Mouse (Mus musculus) stomach, postnatal 0 days (tissue): ENCODE data around the gene Nudt4. TPM values are rescaled to one million over a fixed set of nuclear protein-coding genes. Genes with fewer than 3 reads are reported as not detected.

Experiments used
- ATAC-seq: fragments of 200-750 bp; cut with Nextera tagmentation; 2 replicates; pipeline ENCODE4 v1.8.0; 2017; ENCODE audit not compliant: low FRiP score, low TSS enrichment
- DNase-seq: peaks from one replicate; pipeline ENCODE4 v3.0.0-alpha.2; 2016; ENCODE audit warnings: low spot score
- H3K27ac ChIP-seq: fragments of 300-500 bp; sonication (generic); replicated peaks from 2 replicates; pipeline ENCODE4 v1.5.1; 2014; ENCODE audit warnings: mild to moderate bottlenecking, control low read depth
- H3K27me3 ChIP-seq: fragments of 300-500 bp; sonication (generic); 2 replicates; pipeline ENCODE4 v1.6.1; 2014; ENCODE audit warnings: low read length; ENCODE audit not compliant: control insufficient read depth, insufficient read depth
- H3K36me3 ChIP-seq: fragments of 300-500 bp; sonication (generic); 2 replicates; pipeline ENCODE4 v1.6.1; 2014; ENCODE audit warnings: low read length, mixed read lengths; ENCODE audit not compliant: control insufficient read depth, insufficient read depth
- H3K4me1 ChIP-seq: fragments of 300-500 bp; sonication (generic); replicated peaks from 2 replicates; pipeline ENCODE4 v1.6.1; 2014; ENCODE audit warnings: antibody characterized with exemption; ENCODE audit not compliant: control insufficient read depth, insufficient read depth
- H3K4me2 ChIP-seq: fragments of 300-500 bp; sonication (generic); replicated peaks from 2 replicates; pipeline ENCODE4 v1.6.1; 2014; ENCODE audit warnings: low read depth, mild to moderate bottlenecking, control low read depth, moderate library complexity
- H3K4me3 ChIP-seq: fragments of 300-500 bp; sonication (generic); 2 replicates; pipeline ENCODE4 v1.5.1; 2014; ENCODE audit warnings: low read depth, low read length, control low read depth
- H3K9ac ChIP-seq: fragments of 300-500 bp; sonication (generic); 2 replicates; pipeline ENCODE4 v1.6.1; 2014; ENCODE audit warnings: mild to moderate bottlenecking, low read length, control low read depth, mixed read lengths
- H3K9me3 ChIP-seq: fragments of 300-500 bp; sonication (generic); 2 replicates; pipeline ENCODE4 v1.6.1; 2016; ENCODE audit warnings: low read length; ENCODE audit not compliant: control insufficient read depth
- CTCF ChIP-seq: IDR thresholded peaks from 2 replicates; pipeline ENCODE4 v1.5.1; 2016; ENCODE audit warnings: antibody characterized with exemption, low read depth, mild to moderate bottlenecking, moderate library complexity
- EP300 ChIP-seq: optimal IDR thresholded peaks from 2 replicates; pipeline ENCODE3; 2016; ENCODE audit warnings: antibody characterized with exemption
- WGBS: fragments of 180-500 bp; shearing (Covaris S2); extraction: QIAGEN DNeasy Blood & Tissue Kit; methylation state at CpG from one replicate; pipeline ENCODE4 v1.1.7; 2014; 5-methylcytosine and 5-hydroxymethylcytosine counted together
- polyA plus RNA-seq: library from polyadenylated mRNA; unstranded; fragments of >200 nt; fragmentation: Nextera tagmentation; extraction: Ambion mirVana; gene quantifications from 2 replicates; pipeline ENCODE4 v1.2.1, GENCODE M21; 2015

Gene Nudt4
- polyA plus RNA-seq, 1 experiment from 2014 or later: 46.1 TPM

DNA sequence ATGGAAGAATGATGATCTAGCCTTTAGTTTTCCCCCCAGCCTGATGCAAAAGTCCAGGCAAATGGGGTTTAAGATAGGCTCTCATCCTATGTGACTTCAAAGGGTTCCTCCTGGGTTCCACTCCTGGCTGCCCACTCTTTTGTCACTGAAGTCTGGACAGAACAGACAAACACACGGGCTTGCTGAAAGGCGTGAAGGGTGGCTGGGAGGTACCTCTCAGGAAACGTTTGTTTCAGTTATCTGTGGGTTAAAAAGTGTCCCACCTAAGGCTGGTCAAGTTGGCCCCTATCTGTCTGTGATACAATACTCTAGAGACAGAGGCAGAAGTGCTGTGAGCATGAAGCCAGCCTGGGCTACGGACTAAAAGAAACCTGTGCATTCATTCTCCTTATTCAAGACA is 11.0 kb upstream of the Nudt4 start:
- Histone ChIP-seq H3K36me3 (no peaks in the 10 kb centered on the region), H3K4me1 (no peaks in the 10 kb centered on the region; the same call in 1 of the 2 replicates), H3K27me3 (no peaks in the 10 kb centered on the region), H3K9me3 (no peaks in the 10 kb centered on the region), H3K9ac (no peak overlapping the region), H3K4me3 (no peak overlapping the region), H3K4me2 (no peak overlapping the region), H3K27ac (no peak overlapping the region)
- 58% methylated on average over 4 of the region's 4 CpGs for whole genome bisulfite sequencing
- DNase-seq (no peak), ATAC-seq (no peak)
- no peak for TF ChIP-seq EP300
- no peak for TF ChIP-seq CTCF

DNA sequence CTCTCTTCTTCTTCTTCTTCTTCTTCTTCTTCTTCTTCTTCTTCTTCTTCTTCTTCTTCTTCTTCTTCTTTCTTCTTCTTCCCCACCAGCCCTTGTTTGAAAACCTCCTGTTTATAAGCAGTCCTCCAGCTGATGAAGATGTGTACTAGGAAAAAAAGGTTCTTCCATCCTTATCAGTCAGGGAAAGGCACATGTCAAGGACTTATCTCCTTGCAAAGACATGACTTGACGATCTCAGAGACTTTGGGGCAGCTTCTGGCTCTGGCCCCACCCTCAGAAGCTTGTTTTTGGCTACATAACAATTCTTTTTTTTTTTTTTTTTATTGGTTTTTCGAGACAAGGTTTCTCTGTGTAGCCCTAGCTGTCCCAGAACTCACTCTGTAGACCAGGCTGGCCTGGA is 5.5 kb upstream of the Nudt4 start:
- Histone ChIP-seq H3K27me3 (no peaks in the 10 kb centered on the region), H3K36me3 (no peaks in the 10 kb centered on the region), H3K9me3 (no peaks in the 10 kb centered on the region), H3K4me3 (no peak overlapping the region), H3K27ac (no peak overlapping the region), H3K9ac (no peak overlapping the region), H3K4me2 (no peak overlapping the region), H3K4me1 (0 out of 2 replicates have a peak, but pooled peaks cover 4% of the 10 kb centered on the region)
- no peak for DNase-seq
- 51% methylated on average over 2 of the region's 2 CpGs for WGBS
- ATAC-seq: no peak
- TF ChIP-seq EP300: no peak
- no peak for TF ChIP-seq CTCF

DNA sequence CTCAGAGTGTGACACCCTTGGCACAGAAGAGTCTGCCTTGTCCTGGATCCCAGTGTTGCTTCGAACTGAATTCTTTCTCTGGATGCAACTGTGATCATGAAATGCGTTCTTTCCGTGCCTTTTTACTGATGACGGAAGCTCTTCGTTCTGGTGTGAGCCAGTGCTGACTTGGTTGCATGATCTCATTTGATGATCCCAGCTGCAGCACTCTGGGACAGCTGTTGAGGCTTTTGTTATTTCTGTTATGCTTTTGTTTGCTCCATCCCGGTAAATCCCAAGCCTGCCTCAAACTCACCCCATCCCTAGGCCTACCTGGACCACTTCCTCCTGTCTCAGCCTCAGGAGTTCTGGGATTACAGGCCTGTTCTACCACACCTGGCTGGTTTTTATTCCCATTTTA is 4.1 kb upstream of the Nudt4 start:
- no peaks in the 10 kb centered on the region for H3K36me3 ChIP-seq
- H3K4me3 ChIP-seq: no peak overlapping the region
- H3K4me2 ChIP-seq: no peak overlapping the region
- H3K9ac ChIP-seq: no peak overlapping the region
- TF ChIP-seq CTCF: no peak
- TF ChIP-seq EP300: no peak
- no peak for DNase-seq
- H3K27me3 ChIP-seq: no peaks in the 10 kb centered on the region
- no peak for ATAC-seq
- 63% methylated on average over 6 of the region's 6 CpGs for WGBS
- no peaks in the 10 kb centered on the region for H3K9me3 ChIP-seq
- H3K27ac ChIP-seq: no peak overlapping the region
- H3K4me1 ChIP-seq: 0 out of 2 replicates have a peak, but pooled peaks cover 4% of the 10 kb centered on the region

DNA sequence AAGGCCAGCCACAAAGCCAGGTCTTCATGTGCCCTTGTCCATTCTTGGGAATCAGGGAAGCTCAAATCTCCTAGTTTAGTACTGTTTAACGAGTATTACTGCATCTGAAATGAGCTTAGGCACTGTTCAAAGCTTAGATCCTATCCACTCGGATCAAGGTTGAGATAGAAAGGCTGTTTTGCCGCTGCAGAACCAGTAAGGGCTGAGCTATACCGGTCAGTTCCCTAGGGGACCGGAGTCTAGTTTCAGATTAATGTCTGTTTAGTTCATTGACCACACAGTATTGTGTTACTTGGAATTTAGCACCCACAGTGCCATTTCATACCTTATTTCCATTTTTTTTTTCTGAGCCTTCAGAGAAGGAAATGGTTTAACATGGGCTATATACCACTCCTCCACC is 3.6 kb upstream of the Nudt4 start:
- 62% methylated on average over 5 of the region's 5 CpGs for WGBS
- H3K4me2 ChIP-seq: no peak overlapping the region
- no peak for DNase-seq
- no peak for TF ChIP-seq EP300
- 0 out of 2 replicates have a peak, but pooled peaks cover 4% of the 10 kb centered on the region for H3K4me1 ChIP-seq
- no peak overlapping the region for H3K9ac ChIP-seq
- no peaks in the 10 kb centered on the region for H3K27me3 ChIP-seq
- no peak for ATAC-seq
- no peaks in the 10 kb centered on the region for H3K36me3 ChIP-seq
- H3K4me3 ChIP-seq: no peak overlapping the region
- H3K9me3 ChIP-seq: no peaks in the 10 kb centered on the region
- H3K27ac ChIP-seq: no peak overlapping the region

DNA sequence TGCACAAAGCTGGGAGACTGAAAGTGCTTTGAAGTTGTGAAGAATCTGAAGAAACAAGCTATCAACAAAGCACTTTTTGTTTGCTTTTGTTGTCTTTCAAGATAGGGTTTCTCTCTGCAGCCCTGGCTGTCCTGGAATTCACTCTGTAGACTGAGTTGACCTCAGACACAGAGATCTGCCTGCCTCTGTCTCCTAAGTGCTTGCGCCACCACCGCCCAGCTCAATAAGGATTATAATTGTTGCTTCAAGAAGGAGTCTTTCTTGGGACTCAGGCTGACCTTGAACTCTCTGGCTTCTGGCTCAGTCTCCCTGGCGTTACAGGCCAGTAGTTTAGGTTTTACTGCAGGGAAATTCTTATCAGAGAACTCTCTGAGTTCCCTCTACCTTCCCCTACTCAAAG is 2.8 kb upstream of the Nudt4 start:
- 0 out of 2 replicates have a peak, but pooled peaks cover 4% of the 10 kb centered on the region for H3K4me1 ChIP-seq
- H3K27me3 ChIP-seq: no peaks in the 10 kb centered on the region
- WGBS: 91% methylated on average over 3 of the region's 3 CpGs
- H3K4me2 ChIP-seq: no peak overlapping the region
- no peak for ATAC-seq
- H3K36me3 ChIP-seq: no peaks in the 10 kb centered on the region
- no peak overlapping the region for H3K4me3 ChIP-seq
- no peak for TF ChIP-seq CTCF
- no peaks in the 10 kb centered on the region for H3K9me3 ChIP-seq
- DNase-seq: no peak
- H3K9ac ChIP-seq: no peak overlapping the region
- no peak overlapping the region for H3K27ac ChIP-seq

DNA sequence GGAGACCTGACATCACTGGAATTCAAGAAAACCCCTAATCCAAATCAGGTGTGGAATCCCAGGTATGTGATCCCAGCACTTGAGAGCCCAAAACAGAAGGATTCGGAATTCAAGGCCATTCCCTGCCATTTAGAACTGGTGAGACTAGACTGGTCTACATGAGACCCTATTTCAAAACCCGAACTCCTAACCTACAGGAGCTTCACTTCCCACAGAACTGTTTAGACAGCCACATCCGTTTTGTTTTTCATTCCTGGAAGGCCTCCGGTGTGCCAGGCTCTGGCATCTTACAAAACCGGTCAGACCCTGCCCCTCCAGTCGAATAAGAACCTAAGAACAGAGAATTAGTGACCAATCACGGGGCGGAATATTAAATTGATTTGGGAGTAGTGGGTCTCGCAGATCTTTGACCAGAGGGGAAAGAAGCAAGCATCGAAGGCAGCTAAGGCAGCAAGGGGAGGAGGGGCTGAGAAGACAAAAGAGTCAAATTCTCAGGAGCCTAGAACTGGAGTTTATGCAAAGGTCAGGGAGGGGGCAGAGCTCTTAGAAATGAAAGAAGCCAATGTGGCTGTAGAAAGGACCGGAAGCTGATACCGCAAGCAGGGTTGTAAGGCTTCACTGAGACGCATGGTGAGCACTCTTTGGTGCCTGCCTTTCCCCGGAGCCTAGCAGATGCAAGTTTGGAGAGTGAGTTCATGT is 1.4 kb upstream of the Nudt4 start:
- H3K36me3 ChIP-seq: no peaks in the 10 kb centered on the region
- ATAC-seq (no peak), DNase-seq (no peak)
- 38% methylated on average over 14 of the region's 14 CpGs for WGBS
- no peak overlapping the region for H3K27ac ChIP-seq
- H3K9ac ChIP-seq: no peak overlapping the region
- H3K4me3 ChIP-seq: no peak overlapping the region
- TF ChIP-seq EP300 (no peak), CTCF (no peak)
- H3K4me2 ChIP-seq: no peak overlapping the region
- H3K9me3 ChIP-seq: no peaks in the 10 kb centered on the region
- 0 out of 2 replicates have a peak, but pooled peaks cover 4% of the 10 kb centered on the region for H3K4me1 ChIP-seq
- no peaks in the 10 kb centered on the region for H3K27me3 ChIP-seq
